Comparison of ENCODE assay signal across 7 mouse cellular contexts in the genomic region with DNA sequence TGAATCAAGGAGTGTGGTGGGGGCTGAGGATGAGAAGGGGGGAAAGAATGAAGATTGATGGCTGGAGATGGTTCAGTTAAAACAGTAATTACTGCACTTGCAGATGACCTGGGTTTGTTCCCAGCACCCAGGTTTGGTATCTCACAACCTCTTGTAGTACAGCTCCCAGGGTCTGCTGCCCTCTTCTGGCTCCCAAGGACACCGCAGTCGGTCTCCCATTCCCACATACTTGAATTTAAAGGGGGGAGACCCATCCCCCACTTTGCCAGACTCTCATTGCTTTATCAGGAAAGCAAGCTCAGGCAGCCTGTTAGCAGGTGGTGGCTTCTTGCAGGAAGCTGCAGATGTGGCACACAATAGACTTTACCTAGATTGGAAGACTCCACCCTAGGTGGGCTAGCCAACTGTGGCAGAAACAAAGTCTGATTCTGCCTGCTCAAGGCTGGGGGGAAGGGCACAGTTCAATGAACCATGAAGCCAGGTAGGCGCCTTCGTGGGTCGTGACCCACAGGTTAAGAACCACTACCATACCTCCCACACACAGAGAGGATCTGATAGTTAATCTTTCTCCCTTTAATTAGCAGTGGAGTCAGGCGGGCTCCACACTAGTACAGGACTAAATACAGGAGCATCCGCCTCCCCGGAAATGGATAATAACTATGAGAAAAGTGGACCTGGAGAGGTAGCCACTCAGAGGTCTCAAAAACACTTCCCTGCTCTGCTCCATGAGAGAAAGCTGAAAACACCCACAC. TPM values are rescaled to one million over a fixed set of nuclear protein-coding genes. Genes with fewer than 3 reads are reported as not detected.
DNase-seq lines count a peak whose midpoint lies in the region; ATAC-seq and TF ChIP-seq lines count a peak whose summit lies in the region.

No protein-coding gene starts in this region.

- H3K4me1 ChIP-seq in ES-E14 (ENCODE audit: control insufficient read depth in 2 of 2, insufficient read depth in 2 of 2, low read length in 2 of 2, poor library complexity in 1 of 2): peaks cover 10 to 15% of the 10 kb centered on the region in 2 experiments; a peak in 3 of 4 replicates
- H3K4me1 ChIP-seq in bone marrow, adult 2 months (ENCODE audit: control insufficient read depth, insufficient read depth, low read length): no peaks in the 10 kb centered on the region; the same call in 1 of the 2 replicates
- H3K4me1 ChIP-seq in spleen, adult 2 months (ENCODE audit: control insufficient read depth, insufficient read depth, insufficient read length): no peaks in the 10 kb centered on the region; the same call in 1 of the 2 replicates

- peak overlapping the region; percentile 98 for H3K9ac ChIP-seq in ES-E14 (ENCODE audit: insufficient read depth, low read depth, low read length, poor library complexity, severe bottlenecking)

- H3K27ac ChIP-seq in ES-E14 (ENCODE audit: insufficient read depth, low read depth, low read length, poor library complexity, severe bottlenecking): peak overlapping the region; percentile 97
- H3K27ac ChIP-seq in bone marrow, adult 2 months (ENCODE audit: control insufficient read depth, insufficient read depth, low read depth, low read length, poor library complexity): no peak overlapping the region
- peak overlapping the region; percentile 40; the same call in 1 of the 2 replicates for H3K27ac ChIP-seq in spleen, adult 2 months (ENCODE audit: insufficient read depth, low read length)

- peak; percentile 75 for ATAC-seq in erythroid progenitor cell, adult 5-6 weeks (replicated peaks; ENCODE audit: low FRiP score, poor library complexity, severe bottlenecking)
- ATAC-seq in hematopoietic stem cell, adult 5-6 weeks (replicated peaks in 1 of 2; ENCODE audit: insufficient read depth in 1 of 2, low FRiP score in 2 of 2, low TSS enrichment in 1 of 2, low read depth in 1 of 2, poor library complexity in 2 of 2, severe bottlenecking in 2 of 2): peak; percentile 36 to 40; a peak in 3 of 4 replicates

- no peak for TF ChIP-seq POLR2A in bone marrow, adult 2 months (IDR thresholded peaks at IDR 0.05; ENCODE audit: borderline replicate concordance, control insufficient read depth, low read depth, low read length)
- no peak for TF ChIP-seq POLR2A in spleen, adult 2 months (IDR thresholded peaks at IDR 0.05; ENCODE audit: low read depth, low read length)

- peak; percentile 73 for DNase-seq in ES-E14 (ENCODE audit: low read depth, low spot score)
- DNase-seq in layer of hippocampus, postnatal 10 days (ENCODE audit: low spot score in 2 of 2): peak; percentile 61 to 74
- peak; percentile 67 for DNase-seq in lung, postnatal 14 days
- DNase-seq in spleen, adult 2 months (ENCODE audit: low read depth in 1 of 2, low spot score in 2 of 2): peak; percentile 18 to 46

- H3K36me3 ChIP-seq in ES-E14 (ENCODE audit: control insufficient read depth, insufficient read depth, low read length, poor library complexity, severe bottlenecking): peaks cover 10% of the 10 kb centered on the region
- peaks cover 5% of the 10 kb centered on the region; the same call in 1 of the 2 replicates for H3K36me3 ChIP-seq in spleen, adult 2 months (ENCODE audit: control insufficient read depth, insufficient read depth, low read length)

- 61% methylated on average over 8 of the region's 8 CpGs for WGBS in bone marrow, adult 2 months
- WGBS in spleen, adult 2 months: 59% methylated on average over 8 of the region's 8 CpGs

- H3K9me3 ChIP-seq in ES-E14 (ENCODE audit: control insufficient read depth, insufficient read depth, low read depth, low read length): no peaks in the 10 kb centered on the region

- TF ChIP-seq CTCF in bone marrow, adult 2 months (IDR thresholded peaks at IDR 0.05; ENCODE audit: control insufficient read depth, insufficient read depth, low read length): peak; percentile 63
- peak; percentile 43; the same call in 1 of the 2 replicates for TF ChIP-seq CTCF in spleen, adult 2 months (IDR thresholded peaks at IDR 0.05; ENCODE audit: extremely low read depth, insufficient read depth, insufficient read length, insufficient replicate concordance)

- peak overlapping the region; percentile 74 to 99 for H3K4me3 ChIP-seq in ES-E14 (ENCODE audit: insufficient read depth in 1 of 2, low read depth in 1 of 2, low read length in 2 of 2, poor library complexity in 1 of 2, severe bottlenecking in 1 of 2)
- peak overlapping the region; percentile 72 for H3K4me3 ChIP-seq in bone marrow, adult 2 months (replicated peaks; ENCODE audit: control insufficient read depth, low read depth, low read length)
- H3K4me3 ChIP-seq in spleen, adult 2 months (ENCODE audit: extremely low read depth, insufficient read depth, insufficient read length): peak overlapping the region; percentile 80; the same call in 1 of the 2 replicates

- H3K27me3 ChIP-seq in spleen, adult 2 months (ENCODE audit: control insufficient read depth, insufficient read depth, low read length): no peaks in the 10 kb centered on the region

- in situ Hi-C loops in ES-E14 (cut with MboI; ENCODE audit: low sequenced_read_pairs in 2 of 2, unreplicated experiment in 2 of 2): no loop called here

TF ChIP-seq in ES-E14, 5 proteins besides CTCF, POLR2A, EP300 and RAD21:
- TF ChIP-seq CHD2 (IDR thresholded peaks at IDR 0.05; ENCODE audit: low read depth, low read length): peak; percentile 84
- 0 out of 2 replicates have a peak, but pooled peaks have one; percentile 19 for TF ChIP-seq ZC3H11A (IDR thresholded peaks at IDR 0.05; ENCODE audit: borderline replicate concordance, low read depth, low read length)
- TF ChIP-seq ZNF384 (IDR thresholded peaks at IDR 0.05; ENCODE audit: low read depth, low read length): no peak

RNA-seq across cellular contexts. Expression of gene 4833439L19Rik, which starts 0.5 kb away (rescaled TPM):
- 48.0 and 52.8 TPM in 2 replicates for total RNA-seq in ES-E14 (2012; rRNA removed)
- 17.9 and 24.8 TPM in 2 replicates for polyA plus RNA-seq in bone marrow, adult 2 months (2011; ENCODE audit: insufficient read depth, insufficient read length, low replicate concordance, missing spikeins)
- total RNA-seq in erythroid progenitor cell, adult 5-6 weeks (2015; ENCODE audit: low replicate concordance): 37.3 and 55.1 TPM in 2 replicates
- 23.8 and 33.6 TPM in 2 replicates for total RNA-seq in erythroid progenitor cell, adult 5-6 weeks (2017; ENCODE audit: low replicate concordance)
- total RNA-seq in hematopoietic stem cell, adult 5-6 weeks (2017): 20.8 and 27.9 TPM in 2 replicates
- 100 to 1,000 TPM; 165 to 183 TPM for total RNA-seq in layer of hippocampus, postnatal 10 days (2021)
- 39.8 and 42.9 TPM in 2 replicates for polyA plus RNA-seq in spleen, adult 2 months (2012; rRNA removed)

RNA-seq across cellular contexts. Expression of gene Arl10, which starts 9.0 kb away (rescaled TPM):
- total RNA-seq in ES-E14 (2012; rRNA removed): 38.3 and 51.0 TPM in 2 replicates
- 6.0 and 6.2 TPM in 2 replicates for polyA plus RNA-seq in bone marrow, adult 2 months (2011; ENCODE audit: insufficient read depth, insufficient read length, low replicate concordance, missing spikeins)
- 1.1 TPM in 1 of 2 replicates, not detected in the other for total RNA-seq in erythroid progenitor cell, adult 5-6 weeks (2015; ENCODE audit: low replicate concordance)
- total RNA-seq in erythroid progenitor cell, adult 5-6 weeks (2017; ENCODE audit: low replicate concordance): not detected in 2 replicates
- total RNA-seq in hematopoietic stem cell, adult 5-6 weeks (2017): 9.3 and 9.9 TPM in 2 replicates
- 10 to 100 TPM; 49.6 to 49.9 TPM for total RNA-seq in layer of hippocampus, postnatal 10 days (2021)
- polyA plus RNA-seq in spleen, adult 2 months (2012; rRNA removed): 16.4 and 25.5 TPM in 2 replicates

RNA-seq across cellular contexts. Expression of gene Nop16, which starts 24.1 kb away (rescaled TPM):
- 53.2 and 65.5 TPM in 2 replicates for total RNA-seq in ES-E14 (2012; rRNA removed)
- 9.5 and 16.1 TPM in 2 replicates for polyA plus RNA-seq in bone marrow, adult 2 months (2011; ENCODE audit: insufficient read depth, insufficient read length, low replicate concordance, missing spikeins)
- 6.5 and 17.2 TPM in 2 replicates for total RNA-seq in erythroid progenitor cell, adult 5-6 weeks (2015; ENCODE audit: low replicate concordance)
- 5.4 and 14.8 TPM in 2 replicates for total RNA-seq in erythroid progenitor cell, adult 5-6 weeks (2017; ENCODE audit: low replicate concordance)
- 56.9 and 59.5 TPM in 2 replicates for total RNA-seq in hematopoietic stem cell, adult 5-6 weeks (2017)
- total RNA-seq in layer of hippocampus, postnatal 10 days (2021): 10 to 100 TPM; 34.2 to 36.6 TPM
- 6.7 and 7.0 TPM in 2 replicates for polyA plus RNA-seq in spleen, adult 2 months (2012; rRNA removed)

RNA-seq across cellular contexts. Expression of gene Higd2a, which starts 24.2 kb away (rescaled TPM):
- 108 and 156 TPM in 2 replicates for total RNA-seq in ES-E14 (2012; rRNA removed)
- polyA plus RNA-seq in bone marrow, adult 2 months (2011; ENCODE audit: insufficient read depth, insufficient read length, low replicate concordance, missing spikeins): 40.1 and 41.2 TPM in 2 replicates
- total RNA-seq in erythroid progenitor cell, adult 5-6 weeks (2015; ENCODE audit: low replicate concordance): 36.0 and 53.0 TPM in 2 replicates
- total RNA-seq in erythroid progenitor cell, adult 5-6 weeks (2017; ENCODE audit: low replicate concordance): 9.2 and 19.0 TPM in 2 replicates
- total RNA-seq in hematopoietic stem cell, adult 5-6 weeks (2017): 36.7 and 40.1 TPM in 2 replicates
- total RNA-seq in layer of hippocampus, postnatal 10 days (2021): 100 to 1,000 TPM; 168 to 177 TPM
- 68.3 and 86.0 TPM in 2 replicates for polyA plus RNA-seq in spleen, adult 2 months (2012; rRNA removed)

RNA-seq across cellular contexts. Expression of gene Cltb, which starts 45.4 kb away (rescaled TPM):
- 49.5 and 75.1 TPM in 2 replicates for total RNA-seq in ES-E14 (2012; rRNA removed)
- polyA plus RNA-seq in bone marrow, adult 2 months (2011; ENCODE audit: insufficient read depth, insufficient read length, low replicate concordance, missing spikeins): 19.8 TPM in 2 replicates
- total RNA-seq in erythroid progenitor cell, adult 5-6 weeks (2015; ENCODE audit: low replicate concordance): 2.2 and 5.9 TPM in 2 replicates
- 5.0 and 7.8 TPM in 2 replicates for total RNA-seq in erythroid progenitor cell, adult 5-6 weeks (2017; ENCODE audit: low replicate concordance)
- 30.5 and 40.7 TPM in 2 replicates for total RNA-seq in hematopoietic stem cell, adult 5-6 weeks (2017)
- total RNA-seq in layer of hippocampus, postnatal 10 days (2021): 100 to 1,000 TPM; 308 to 332 TPM
- 16.9 and 19.8 TPM in 2 replicates for polyA plus RNA-seq in spleen, adult 2 months (2012; rRNA removed)
